Mouse (Mus musculus): Measurements from ENCODE around the gene Gm20388.
A peak's percentile ranks its signal among the peaks of the same experiment; 100 is the strongest.

Gm20388 gene

DNA sequence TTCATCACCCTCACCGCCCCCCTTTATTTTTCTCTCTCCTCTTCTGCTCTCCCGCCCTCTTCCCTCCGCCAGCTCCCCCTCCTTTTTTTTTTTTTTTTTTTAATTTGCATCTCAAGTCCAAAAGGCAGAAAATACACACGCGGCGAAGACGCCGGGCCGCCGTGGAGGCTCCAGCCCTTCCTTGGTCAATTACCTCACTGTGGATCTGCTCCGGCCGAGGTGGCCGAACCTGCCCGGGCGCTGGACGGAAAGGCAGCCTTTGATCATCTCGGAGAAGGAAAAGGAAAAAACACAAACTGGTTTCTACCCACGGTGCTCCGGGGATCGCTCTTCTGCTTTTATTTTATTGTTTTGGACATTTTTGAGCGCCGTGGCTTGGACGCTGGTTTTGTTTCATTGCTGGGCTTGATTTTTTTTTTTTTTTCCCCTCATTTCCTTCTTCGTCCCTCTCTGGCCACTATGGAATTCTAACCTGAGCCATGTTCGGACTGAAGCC lies 578.0 kb downstream of the Gm20388 start:
- DNase-seq (ENCODE audit: low spot score in 2 of 2): no peak

DNA sequence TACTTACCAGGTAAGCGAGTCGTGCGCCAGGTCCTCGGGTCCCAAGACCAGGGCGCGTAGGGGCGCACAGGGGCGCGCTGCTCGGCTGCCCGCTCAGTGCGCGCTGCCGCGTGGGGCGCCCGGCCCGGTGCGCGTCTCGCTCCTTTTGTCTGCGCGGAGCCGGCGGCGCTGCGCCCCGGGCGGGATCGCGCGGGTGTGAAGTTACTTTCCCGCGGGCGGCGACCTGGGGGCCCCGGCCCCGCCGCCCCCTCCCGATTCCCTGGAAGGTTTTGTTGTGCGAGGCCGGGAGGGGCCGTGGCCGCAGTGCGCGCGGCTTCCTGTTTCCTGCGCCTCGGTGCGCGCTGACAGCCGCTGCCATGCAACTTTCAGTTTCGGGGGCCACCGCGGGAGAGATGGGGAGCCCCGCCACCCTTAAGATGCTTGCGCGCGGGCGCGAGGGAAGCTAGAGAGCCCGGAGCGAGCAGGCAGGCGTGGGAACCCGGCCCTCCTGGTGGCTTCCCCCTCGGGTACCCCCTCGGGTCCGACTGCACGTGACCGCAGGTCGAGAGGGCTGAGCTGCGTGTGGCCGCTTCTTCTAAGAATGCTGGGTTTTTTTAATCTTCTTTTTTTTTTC lies 578.6 kb downstream of the Gm20388 start:
- DNase-seq (ENCODE audit: low spot score in 2 of 2): peak; percentile 53 to 74

- no peak for DNase-seq (ENCODE audit: low spot score in 2 of 2)
These were observed 579.2 kb downstream of the Gm20388 start for GRCm38 (mm10) chr8:120489771-120490281.

DNA sequence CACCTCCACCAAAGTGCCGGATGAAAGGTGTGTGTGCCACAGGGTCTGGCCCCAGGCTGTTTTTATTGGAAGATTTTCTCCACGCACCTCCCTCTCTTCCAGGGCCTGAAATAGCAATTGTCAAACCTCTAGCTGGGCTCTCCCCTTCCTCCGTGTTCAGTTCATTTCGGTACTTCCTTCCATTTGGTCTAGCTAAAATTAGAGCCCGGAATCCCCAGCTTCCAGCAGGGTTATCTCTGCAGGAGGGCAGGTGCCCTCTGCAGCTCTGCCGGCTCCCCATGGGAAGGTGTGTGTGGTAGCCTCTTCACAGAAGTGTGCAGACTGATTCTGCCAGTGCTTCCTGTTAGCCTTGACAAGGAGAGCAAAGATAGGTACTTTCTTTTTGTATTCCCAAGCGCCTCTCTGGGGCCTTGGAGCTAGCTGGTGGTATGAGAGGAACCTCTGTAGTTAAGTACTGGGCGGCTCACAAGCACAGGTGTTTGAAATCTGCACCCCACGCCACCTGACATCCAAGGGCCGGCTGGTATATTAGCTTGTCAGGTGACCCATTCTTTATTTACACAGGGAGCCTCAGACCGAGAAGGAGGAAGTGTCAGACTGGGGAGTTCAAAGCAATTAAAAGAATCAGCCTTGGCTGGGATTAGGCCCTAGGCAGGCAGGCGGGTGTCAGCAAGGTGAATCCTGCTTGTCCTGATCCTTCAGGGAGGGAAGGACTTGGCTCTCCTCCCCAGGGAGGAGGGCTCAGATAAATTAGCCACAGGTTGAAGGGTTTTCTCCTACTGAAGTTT lies 579.9 kb downstream of the Gm20388 start:
- DNase-seq (ENCODE audit: low spot score in 2 of 2): no peak

DNA sequence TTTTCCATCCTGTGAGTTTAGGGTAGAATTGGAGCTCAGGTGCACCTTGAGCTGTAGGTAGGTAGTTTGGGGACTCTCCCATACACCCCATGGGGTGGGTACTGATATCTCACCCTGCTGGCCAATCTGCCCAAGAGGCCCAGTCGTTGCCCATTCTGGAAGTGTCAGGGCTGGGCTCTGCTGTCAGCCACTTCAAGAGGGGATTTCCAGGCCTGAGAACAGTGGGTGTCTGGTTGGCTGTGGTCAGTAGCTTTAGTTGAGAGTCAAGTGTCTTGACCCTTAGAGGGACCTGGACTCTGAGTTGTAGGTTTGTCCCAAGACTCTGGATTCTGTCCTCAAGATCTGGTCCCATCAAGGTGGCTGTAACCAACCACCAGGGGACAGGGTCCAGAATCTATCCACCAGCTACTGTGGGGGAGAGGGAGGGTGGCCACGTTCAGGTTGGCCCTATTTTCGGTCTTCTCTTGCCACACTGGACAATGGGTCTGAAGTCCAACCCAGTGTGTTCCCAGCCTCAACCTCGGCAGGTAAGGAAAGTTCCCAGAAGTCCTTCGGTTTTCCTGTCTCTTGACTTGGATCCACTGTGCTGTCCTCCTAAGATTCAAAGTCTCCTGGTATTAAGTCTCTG lies 580.6 kb downstream of the Gm20388 start:
- DNase-seq (ENCODE audit: low spot score in 2 of 2): no peak

- DNase-seq (ENCODE audit: low spot score in 2 of 2): no peak
These were observed 581.7 kb downstream of the Gm20388 start for GRCm38 (mm10) chr8:120492193-120492880.

DNA sequence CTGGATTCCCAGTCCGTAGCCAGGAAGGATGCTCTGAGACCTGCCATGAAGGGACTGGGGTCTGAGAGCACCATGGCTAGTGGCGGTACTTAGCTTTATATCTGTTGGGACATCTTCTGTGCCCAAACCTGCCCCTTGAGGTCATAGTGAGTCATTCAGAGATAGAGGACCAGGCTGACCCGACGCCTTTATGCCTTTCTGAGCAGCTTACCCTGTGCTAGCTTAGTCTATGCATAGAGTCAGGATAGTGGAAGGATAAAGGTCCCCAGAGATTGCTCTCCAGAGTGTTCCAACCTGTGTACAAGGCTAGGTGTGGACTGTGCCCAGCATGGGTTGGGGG lies 582.2 kb downstream of the Gm20388 start:
- no peak for DNase-seq (ENCODE audit: low spot score in 2 of 2)

DNA sequence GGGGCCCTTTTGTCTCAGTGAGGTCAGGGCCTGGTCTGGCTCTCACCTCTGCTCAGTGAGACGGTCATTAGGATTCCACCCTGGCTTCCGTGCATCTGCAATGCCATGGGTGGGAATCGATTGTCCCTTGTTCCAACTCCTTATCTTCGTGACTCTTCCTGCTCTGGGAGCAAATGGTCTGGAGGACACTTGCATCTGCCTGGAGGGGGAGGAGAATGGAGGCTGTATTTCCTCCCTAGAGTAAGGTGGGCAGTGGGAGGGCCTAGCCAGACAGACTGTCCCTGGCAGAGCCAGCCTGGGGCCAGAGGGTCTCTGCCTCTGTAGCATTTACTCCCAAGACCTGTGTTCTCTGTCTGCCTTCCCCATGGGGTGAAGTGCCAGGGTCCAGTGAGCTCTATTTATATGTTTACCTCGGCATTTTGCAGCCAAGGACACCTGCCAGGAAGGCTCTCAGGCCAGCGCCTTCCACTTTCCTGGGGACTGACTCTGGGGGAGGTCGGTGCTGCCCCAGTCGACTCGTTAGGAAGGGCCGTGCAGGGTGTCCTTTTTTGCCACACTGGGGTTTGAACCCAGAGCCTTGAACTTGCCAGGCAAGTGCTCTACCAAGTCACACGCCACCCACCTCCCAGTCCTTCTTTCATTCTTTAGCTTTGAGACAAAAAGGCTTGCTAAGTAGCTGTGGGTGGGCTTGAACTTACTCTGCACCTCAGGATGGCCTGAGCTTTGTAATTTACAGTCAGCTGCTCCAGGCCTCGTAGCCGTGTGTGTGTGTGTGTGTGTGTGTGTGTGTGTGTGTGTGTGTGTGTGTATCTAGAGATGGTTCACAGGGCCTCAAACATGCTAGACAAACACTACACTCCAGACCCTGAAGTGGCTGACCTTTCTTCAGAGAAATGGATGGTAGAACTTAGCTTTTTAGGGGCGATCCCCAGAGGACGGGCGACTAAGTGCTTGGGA lies 583.1 kb downstream of the Gm20388 start:
- DNase-seq (ENCODE audit: low spot score in 2 of 2): no peak

- peak; percentile 73 to 74 for DNase-seq (ENCODE audit: low spot score in 2 of 2)
These were observed 584.3 kb downstream of the Gm20388 start for GRCm38 (mm10) chr8:120494903-120495302.

DNA sequence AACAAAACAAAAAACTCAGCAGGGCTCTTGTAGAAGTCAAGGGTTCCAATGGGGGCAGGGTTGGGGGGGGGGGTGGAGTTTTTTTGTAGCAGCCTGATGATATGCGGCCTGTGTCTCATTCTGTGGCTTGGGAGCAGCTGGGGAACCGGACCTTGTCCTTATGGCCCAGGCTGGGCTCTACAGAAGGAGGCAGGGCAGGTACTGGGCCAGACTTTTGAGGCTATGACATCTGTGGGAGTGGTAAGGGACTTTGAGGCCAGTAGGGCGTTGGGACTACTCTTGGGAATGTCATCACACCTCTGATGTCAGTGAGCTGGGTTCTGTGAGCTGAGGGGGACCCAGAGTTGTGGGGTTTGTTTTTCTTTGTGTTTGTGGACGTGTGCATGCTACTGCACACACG lies 584.8 kb downstream of the Gm20388 start:
- no peak for DNase-seq (ENCODE audit: low spot score in 2 of 2)

- no peak for DNase-seq (ENCODE audit: low spot score in 2 of 2)
These were observed 585.8 kb downstream of the Gm20388 start for GRCm38 (mm10) chr8:120496478-120496877.

- no peak for DNase-seq (ENCODE audit: low spot score in 2 of 2)
These were observed 586.9 kb downstream of the Gm20388 start for GRCm38 (mm10) chr8:120497503-120497946.

DNA sequence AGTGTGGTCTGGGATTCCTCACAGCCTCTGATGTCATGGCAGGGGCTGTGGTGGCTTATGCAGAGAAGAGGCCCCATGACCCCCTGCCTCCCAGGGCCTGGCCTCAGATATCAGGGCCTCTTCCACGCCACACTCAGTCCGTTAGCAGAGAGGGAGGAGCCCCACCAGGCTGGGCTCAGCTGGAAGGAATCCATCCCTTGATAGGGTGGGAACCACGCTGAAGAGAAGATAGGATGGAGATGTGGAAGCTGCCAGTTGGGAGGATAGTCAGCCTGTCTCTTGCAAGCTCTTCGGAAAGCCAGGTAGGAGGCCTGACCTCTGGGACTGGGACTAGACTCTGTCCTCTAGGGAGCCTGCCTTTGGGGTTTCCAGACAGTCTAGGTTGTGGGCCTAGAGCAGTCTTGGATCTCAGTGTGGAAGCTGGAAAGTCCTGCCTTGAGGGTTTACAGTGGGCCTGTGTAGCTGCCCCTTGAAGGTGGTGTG lies 587.7 kb downstream of the Gm20388 start:
- DNase-seq (ENCODE audit: low spot score in 2 of 2): no peak

DNA sequence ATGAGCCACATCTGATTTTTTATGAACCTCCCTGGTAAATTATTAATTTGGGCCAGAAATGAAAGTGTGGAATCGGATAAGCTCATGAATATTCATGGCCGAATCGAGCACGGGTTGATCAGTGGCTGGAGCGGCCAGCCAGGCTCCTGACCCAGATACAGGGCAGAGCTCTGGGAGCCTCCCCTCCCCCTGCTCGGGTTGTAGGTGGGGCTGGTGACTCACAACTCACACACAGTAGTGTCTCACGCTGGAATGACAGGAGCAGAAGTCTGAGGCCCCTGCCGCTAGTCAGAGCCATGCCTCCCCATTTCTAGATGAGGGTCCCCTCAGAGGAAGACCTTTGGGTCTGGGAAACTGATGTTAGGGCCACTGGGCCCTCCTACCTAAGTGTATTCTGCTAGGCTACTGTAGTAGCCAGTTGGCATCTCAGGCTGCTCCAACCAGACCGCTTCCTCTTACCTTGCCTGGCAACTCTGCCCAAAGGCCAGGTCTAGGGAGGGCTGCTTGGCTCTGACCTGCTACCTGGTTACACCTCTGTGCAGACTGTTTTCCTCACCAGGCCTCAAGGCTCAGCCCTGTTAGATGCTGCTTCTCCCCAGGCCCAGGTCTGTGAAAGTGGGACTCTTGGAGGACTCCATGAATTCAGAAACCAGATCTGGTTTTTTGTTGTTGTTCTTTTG lies 588.4 kb downstream of the Gm20388 start:
- DNase-seq (ENCODE audit: low spot score in 2 of 2): peak; percentile 85 to 90

GRCm38 (mm10) chr8:120500701-120501261 lies 590.1 kb downstream of the Gm20388 start:
- DNase-seq (ENCODE audit: low spot score in 2 of 2): peak in 1 of 2 experiments; percentile 86

GRCm38 (mm10) chr8:120501426-120501825 lies 590.8 kb downstream of the Gm20388 start:
- DNase-seq (ENCODE audit: low spot score in 2 of 2): no peak

DNA sequence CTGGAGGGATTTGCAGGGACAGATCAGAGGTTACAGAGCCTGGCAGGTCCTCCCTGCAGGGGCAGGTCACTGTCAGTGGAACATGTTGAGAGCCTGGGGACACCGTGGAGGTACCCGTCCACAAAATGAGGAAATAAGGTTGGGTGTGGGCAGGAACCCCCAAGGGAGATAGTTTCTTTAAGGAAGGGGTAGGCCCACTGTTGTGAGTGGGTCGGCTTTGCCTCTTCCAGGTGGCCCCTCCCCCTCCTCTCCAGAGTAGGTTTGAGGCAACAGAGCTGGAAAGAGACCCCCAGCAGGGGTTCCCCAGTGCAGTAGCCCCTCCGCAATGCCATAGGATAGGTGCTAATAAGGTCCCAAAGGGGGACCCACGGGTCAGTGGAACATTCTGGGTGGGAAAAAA lies 591.8 kb downstream of the Gm20388 start:
- DNase-seq (ENCODE audit: low spot score in 2 of 2): no peak

DNA sequence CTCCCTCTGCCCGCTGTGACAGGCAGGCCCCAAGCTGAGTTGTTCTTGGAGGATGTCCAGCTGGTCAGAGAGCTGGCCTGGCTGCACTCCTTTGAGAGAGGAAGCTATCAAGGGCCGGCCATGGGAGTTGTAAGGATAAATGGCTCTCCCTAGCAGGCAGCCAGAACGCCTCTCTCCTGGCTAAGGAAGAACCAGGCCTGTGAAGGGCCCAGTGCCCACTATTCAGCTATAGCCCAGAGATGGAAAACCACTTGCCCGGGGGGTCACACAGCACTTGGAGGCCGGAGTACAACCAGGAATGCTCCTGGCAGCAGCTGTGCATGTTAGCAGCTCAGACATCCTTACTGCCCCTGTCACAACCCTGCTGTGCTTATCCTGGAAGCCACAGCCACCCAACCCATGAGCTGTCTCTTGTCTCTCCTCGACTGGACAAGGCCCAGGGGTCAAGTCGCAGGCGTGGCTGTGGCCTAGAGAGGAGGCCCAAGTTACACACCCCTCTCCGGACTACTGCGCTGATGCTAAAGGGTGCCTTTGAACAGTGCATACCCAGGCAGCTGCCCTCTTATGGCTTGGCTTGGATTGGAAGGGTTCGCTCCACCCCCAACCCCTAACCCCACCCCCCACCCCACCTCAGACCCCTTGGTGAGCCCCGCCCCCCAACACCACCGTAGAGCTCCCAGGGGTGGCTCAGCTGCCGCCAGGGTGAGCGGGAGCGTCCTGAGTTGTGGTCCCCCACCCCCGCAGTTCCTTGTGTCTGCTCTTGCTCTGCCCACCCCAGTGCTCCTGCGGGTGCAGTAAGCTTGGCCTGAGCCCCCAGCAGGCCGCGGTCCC lies 593.8 kb downstream of the Gm20388 start:
- no peak for DNase-seq (ENCODE audit: low spot score in 2 of 2)

DNA sequence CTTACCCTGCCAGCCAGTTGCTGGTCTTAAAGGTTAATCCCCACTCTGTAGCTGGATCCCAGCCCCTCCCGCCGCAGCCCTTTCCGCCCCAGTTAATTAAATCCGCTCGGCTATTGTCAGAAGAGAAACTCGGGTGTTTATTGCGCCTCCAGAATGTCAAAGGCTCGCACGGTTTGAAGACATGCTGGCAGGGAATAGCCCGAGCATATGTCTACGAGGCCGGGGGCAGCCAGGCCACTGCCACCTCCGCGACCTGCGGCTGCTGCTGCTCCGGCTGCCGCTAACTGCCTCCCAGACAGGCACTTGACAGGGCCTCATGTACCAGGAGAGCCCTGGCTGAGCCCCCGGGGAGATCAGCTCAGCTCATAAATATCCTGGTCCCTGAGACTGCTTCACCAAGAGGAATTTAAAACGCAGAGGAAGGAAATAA lies 594.5 kb downstream of the Gm20388 start:
- DNase-seq (ENCODE audit: low spot score in 2 of 2): no peak

All from urinary bladder, adult 18-20 months (tissue).